Mouse (Mus musculus): ENCODE data around the gene Dcaf15.

DNA sequence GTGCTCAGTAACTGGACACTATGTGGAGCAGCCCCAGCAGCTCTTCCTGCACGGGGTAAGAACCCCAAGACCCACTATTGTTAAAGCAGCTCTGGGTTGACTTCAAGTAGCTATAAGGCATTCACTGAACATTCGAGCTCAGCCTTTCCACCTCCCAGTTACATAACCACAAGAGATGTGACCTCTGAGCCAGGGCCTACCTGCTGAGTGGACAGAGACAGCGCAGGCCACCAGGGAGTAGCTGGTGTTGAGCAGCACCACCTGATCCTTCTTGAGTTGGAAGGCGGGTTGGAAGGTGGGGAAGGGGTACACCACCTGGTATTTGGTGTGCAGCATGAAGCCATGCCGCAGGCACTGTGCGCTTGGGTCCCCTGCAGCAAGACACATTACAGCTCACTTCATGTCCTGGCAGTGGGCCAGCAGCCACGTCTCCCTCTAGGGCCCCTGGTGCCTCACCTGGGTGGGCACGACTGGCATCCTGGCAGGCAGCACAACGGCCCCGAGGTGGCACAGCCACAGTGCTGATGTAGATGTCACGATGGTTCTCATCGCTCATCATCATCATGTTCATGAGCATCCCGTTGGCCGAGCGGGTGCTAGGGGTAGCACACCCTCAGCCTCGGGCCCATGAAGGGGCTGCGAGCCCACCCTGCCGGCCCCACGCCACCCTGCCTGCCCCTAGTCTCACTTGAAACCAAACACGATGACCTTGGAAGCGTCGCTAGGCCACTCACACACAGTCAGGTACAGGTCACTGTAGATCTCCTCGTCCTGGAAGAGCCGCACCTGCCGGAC lies 2.9 kb downstream of the Dcaf15 start:
- TF ChIP-seq POLR2A (IDR thresholded peaks at IDR 0.05; ENCODE audit: insufficient read depth, low read depth, low read length) (no peak), CTCF (IDR thresholded peaks at IDR 0.05) (no peak)
